Mouse (Mus musculus) hindbrain, embryonic 15.5 days (tissue): ENCODE data around the gene Lmtk3. TPM values are rescaled to one million over a fixed set of nuclear protein-coding genes. Genes with fewer than 3 reads are reported as not detected.

Experiments
- ATAC-seq: fragments of 200-750 bp; cut with Nextera tagmentation; 2 replicates; pipeline ENCODE4 v1.8.0; 2017; ENCODE audit warnings: low read depth, moderate number of reproducible peaks, moderate TSS enrichment; ENCODE audit not compliant: low FRiP score
- H3K27ac ChIP-seq: fragments of 300-500 bp; sonication (generic); replicated peaks from 2 replicates; pipeline ENCODE4 v1.5.1; 2015; ENCODE audit warnings: mild to moderate bottlenecking, inconsistent platforms
- H3K27me3 ChIP-seq: fragments of 300-500 bp; sonication (generic); 2 replicates; pipeline ENCODE4 v1.6.1; 2015; ENCODE audit warnings: control low read depth, inconsistent platforms
- H3K36me3 ChIP-seq: fragments of 300-500 bp; sonication (generic); 2 replicates; pipeline ENCODE4 v1.6.1; 2015; ENCODE audit warnings: control low read depth, inconsistent platforms
- H3K4me1 ChIP-seq: fragments of 300-500 bp; sonication (generic); replicated peaks from 2 replicates; pipeline ENCODE4 v1.6.1; 2015; ENCODE audit warnings: control low read depth, inconsistent platforms
- H3K4me2 ChIP-seq: fragments of 300-500 bp; sonication (generic); 2 replicates; pipeline ENCODE4 v1.6.1; 2015; ENCODE audit warnings: moderate library complexity, mild to moderate bottlenecking, inconsistent platforms
- H3K4me3 ChIP-seq: fragments of 300-500 bp; sonication (generic); 2 replicates; pipeline ENCODE4 v1.5.1; 2015; ENCODE audit warnings: mild to moderate bottlenecking, inconsistent platforms
- H3K9ac ChIP-seq: fragments of 300-500 bp; sonication (generic); 2 replicates; pipeline ENCODE4 v1.6.1; 2015; ENCODE audit warnings: inconsistent platforms
- H3K9me3 ChIP-seq: fragments of 300-500 bp; sonication (generic); 2 replicates; pipeline ENCODE4 v1.6.1; 2016; ENCODE audit warnings: control low read depth, inconsistent platforms
- WGBS: fragments of 180-500 bp; shearing (Covaris S2); methylation state at CpG from one replicate; pipeline ENCODE4 v1.1.7; 2015; 5-methylcytosine and 5-hydroxymethylcytosine counted together
- polyA plus RNA-seq: library from polyadenylated mRNA; unstranded; fragments of >200 nt; fragmentation: Nextera tagmentation; extraction: Ambion mirVana; gene quantifications from 2 replicates; pipeline ENCODE4 v1.2.1, GENCODE M21; 2015

The Lmtk3 gene
- polyA plus RNA-seq, 1 experiment from 2014 or later = 20.1 TPM

DNA sequence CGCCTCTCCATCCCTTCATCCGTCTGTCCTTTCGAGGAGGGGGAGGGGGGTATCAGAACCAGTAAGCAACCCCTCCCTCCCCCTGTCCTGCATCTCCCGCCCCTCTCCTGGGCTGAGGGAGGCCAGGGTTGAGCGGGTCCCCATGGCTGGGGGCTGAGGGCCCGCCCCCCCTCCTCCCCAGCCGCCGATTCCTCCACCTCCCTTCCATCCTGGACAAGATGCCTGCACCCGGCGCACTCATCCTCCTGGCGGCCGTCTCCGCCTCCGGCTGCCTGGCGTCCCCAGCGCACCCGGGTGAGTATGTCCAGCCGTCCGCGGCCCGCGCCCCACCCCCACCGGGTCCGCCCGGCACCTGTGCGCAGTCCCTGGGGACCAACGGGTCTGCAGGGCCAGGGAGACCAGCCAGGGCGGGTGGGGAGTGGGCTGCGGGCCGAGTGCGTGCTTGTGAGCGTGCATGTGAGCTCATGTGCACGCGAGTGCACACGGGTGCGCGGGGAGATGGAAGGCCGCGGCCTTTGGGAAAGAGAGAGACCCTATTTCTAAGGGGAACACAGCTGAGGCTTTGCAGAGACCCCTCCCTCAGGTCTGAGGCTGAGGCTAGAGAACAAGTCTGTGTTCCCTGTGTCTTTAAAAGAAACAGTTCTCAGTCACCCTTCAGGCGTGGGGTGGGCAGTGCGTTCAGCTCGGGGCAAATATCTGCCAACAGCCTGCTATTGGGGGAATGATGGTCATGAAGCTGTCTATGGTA lies 2.0 kb downstream of the Lmtk3 start:
- H3K36me3 ChIP-seq = peaks cover 31% of the 10 kb centered on the region
- no peaks in the 10 kb centered on the region; the same call in 1 of the 2 replicates for H3K9me3 ChIP-seq
- WGBS = under 1% methylated on average over 39 of the region's 42 CpGs
- H3K9ac ChIP-seq = peak overlapping the region; percentile 96
- peak; percentile 2; the same call in 1 of the 2 replicates for ATAC-seq
- peak overlapping the region; percentile 90 for H3K4me3 ChIP-seq
- peak overlapping the region; percentile 97 for H3K27ac ChIP-seq
- H3K4me2 ChIP-seq = peak overlapping the region; percentile 64
- no peaks in the 10 kb centered on the region for H3K27me3 ChIP-seq
- H3K4me1 ChIP-seq = peaks cover 22% of the 10 kb centered on the region

GRCm38 (mm10) chr7:45786136-45786578 lies 2.6 kb downstream of the Lmtk3 start:
- H3K27ac ChIP-seq = peak overlapping the region; percentile 97

DNA sequence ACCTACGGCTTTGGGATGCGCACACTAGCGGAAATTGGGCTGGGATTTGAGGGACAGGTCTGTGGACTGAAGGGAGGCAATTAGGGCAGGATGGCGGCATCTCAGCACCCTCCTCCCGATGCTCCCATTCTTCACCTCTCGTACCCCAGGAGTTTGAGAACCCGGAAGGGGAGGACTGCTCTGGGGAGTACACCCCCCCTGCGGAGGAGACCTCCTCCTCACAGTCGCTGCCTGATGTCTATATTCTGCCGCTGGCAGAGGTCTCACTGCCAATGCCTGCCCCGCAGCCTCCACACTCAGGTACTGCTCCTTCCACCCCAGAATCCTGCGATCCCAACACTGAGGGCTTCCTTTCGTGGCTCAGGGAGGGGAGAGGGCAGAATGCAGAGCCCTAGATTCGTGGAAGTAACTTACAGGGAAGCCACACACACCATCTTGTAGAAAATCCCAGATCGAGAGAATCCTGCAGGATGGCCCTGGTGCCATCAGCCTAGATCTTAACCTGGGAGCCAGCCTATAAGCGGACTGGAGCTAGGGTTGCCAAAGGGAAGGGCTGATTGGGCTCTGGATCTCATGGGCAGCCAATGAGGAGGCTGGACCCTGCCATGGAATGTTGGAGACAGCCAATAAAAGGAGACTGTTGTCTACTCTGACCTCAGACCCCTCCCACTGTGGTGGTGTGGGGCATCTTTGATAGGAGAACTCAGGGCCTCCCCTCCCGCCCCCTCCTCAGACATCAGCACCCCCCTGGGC lies 3.3 kb downstream of the Lmtk3 start:
- peak; percentile 21; the same call in 1 of the 2 replicates for ATAC-seq
- H3K9me3 ChIP-seq = no peaks in the 10 kb centered on the region; the same call in 1 of the 2 replicates
- H3K27me3 ChIP-seq = no peaks in the 10 kb centered on the region
- H3K4me2 ChIP-seq = peak overlapping the region; percentile 64
- 9% methylated on average over 16 of the region's 17 CpGs for WGBS
- H3K4me3 ChIP-seq = peak overlapping the region; percentile 90
- H3K27ac ChIP-seq = peak overlapping the region; percentile 97
- peaks cover 22% of the 10 kb centered on the region for H3K4me1 ChIP-seq
- H3K36me3 ChIP-seq = peaks cover 42% of the 10 kb centered on the region
- peak overlapping the region; percentile 96 for H3K9ac ChIP-seq

More at GRCm38 (mm10) chr7:45786136-45786578, 2.6 kb downstream of the Lmtk3 start:
- Histone ChIP-seq H3K27me3 (no peaks in the 10 kb centered on the region), H3K9me3 (no peaks in the 10 kb centered on the region; the same call in 1 of the 2 replicates), H3K4me1 (peaks cover 22% of the 10 kb centered on the region), H3K9ac (peak overlapping the region; percentile 96), H3K4me3 (peak overlapping the region; percentile 90), H3K4me2 (peak overlapping the region; percentile 64), H3K36me3 (peaks cover 37% of the 10 kb centered on the region)
- 0% methylated on average over 14 of the region's 14 CpGs for WGBS
- peak; percentile 39 for ATAC-seq

DNA sequence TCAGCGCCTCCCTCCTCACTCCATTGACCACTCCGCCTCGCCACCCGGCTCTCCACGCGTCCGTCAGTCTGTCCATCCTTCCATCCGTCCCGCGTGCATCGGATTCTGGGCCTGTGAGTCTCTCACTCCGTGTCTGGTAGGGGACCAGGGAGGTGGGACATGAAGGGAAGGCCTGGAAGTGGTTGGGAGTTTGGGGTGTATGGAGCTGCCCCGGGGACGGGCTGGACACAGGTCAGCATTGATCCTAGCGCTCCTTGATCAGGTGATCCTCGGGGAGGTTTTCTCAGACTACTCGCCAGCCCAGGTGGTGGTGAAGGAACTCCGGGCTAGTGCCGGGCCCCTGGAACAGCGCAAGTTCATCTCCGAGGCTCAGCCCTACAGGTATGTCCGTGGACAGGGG lies 4.1 kb downstream of the Lmtk3 start:
- Histone ChIP-seq H3K27me3 (no peaks in the 10 kb centered on the region), H3K9ac (no peak overlapping the region), H3K27ac (no peak overlapping the region), H3K36me3 (peaks cover 49% of the 10 kb centered on the region), H3K9me3 (no peaks in the 10 kb centered on the region; the same call in 1 of the 2 replicates), H3K4me1 (peaks cover 22% of the 10 kb centered on the region), H3K4me3 (peak overlapping the region; percentile 90; the same call in 1 of the 2 replicates), H3K4me2 (peak overlapping the region; percentile 64)
- WGBS = 89% methylated on average over 22 of the region's 22 CpGs
- ATAC-seq = no peak

GRCm38 (mm10) chr7:45790721-45791120 lies 7.2 kb downstream of the Lmtk3 start:
- Histone ChIP-seq H3K27ac (no peak overlapping the region), H3K4me1 (peaks cover 19% of the 10 kb centered on the region), H3K9me3 (no peaks in the 10 kb centered on the region; the same call in 1 of the 2 replicates), H3K27me3 (no peaks in the 10 kb centered on the region), H3K4me2 (no peak overlapping the region), H3K9ac (no peak overlapping the region), H3K36me3 (peaks cover 76% of the 10 kb centered on the region), H3K4me3 (no peak overlapping the region)
- ATAC-seq = no peak
- 75% methylated on average over 6 of the region's 6 CpGs for WGBS

DNA sequence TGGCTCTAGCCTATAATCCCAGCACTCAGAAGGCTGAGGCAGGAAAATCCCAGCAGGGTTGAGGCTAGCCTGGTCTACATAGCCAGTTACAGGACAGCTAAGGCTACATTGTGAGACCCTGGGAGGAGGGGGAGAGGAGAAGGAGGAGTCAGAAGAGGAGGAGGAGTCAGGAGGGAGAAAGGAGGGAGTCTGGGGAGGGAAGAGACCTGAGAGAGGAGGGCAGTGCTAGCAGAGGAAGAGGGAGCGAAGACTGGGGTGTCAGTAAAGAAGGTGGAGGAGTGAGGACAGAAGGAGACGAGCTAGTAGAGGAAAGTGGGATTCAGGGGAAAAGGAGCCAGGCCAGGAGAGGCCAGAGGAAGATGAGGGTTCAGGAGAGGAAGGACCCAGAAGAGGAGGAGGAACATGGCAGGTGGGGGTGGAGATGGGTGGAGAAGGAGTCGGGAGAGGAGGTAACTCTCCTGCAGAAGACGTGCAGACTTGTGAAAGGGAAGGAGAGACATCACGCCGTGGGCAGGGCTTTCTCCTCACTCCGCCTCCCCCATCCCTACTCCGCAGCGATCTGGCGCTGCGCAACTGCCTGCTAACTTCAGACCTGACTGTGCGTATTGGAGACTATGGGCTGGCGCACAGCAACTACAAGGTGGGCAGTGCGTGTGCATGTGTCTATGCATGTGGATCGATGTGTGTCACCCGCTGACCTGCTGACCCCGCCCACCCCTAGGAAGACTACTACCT lies 8.4 kb downstream of the Lmtk3 start:
- Histone ChIP-seq H3K9me3 (no peaks in the 10 kb centered on the region; the same call in 1 of the 2 replicates), H3K4me1 (peaks cover 15% of the 10 kb centered on the region), H3K9ac (no peak overlapping the region), H3K27ac (no peak overlapping the region), H3K4me3 (no peak overlapping the region), H3K4me2 (no peak overlapping the region), H3K27me3 (no peaks in the 10 kb centered on the region), H3K36me3 (peaks cover 83% of the 10 kb centered on the region)
- ATAC-seq = no peak
- 77% methylated on average over 17 of the region's 17 CpGs for WGBS

GRCm38 (mm10) chr7:45793240-45793639 lies 9.7 kb downstream of the Lmtk3 start:
- no peak for ATAC-seq

GRCm38 (mm10) chr7:45793969-45794585 lies 10.5 kb downstream of the Lmtk3 start:
- ATAC-seq = no peak
- H3K27me3 ChIP-seq = no peaks in the 10 kb centered on the region
- H3K4me1 ChIP-seq = peaks cover 20% of the 10 kb centered on the region
- no peaks in the 10 kb centered on the region; the same call in 1 of the 2 replicates for H3K9me3 ChIP-seq
- H3K4me2 ChIP-seq = no peak overlapping the region
- no peak overlapping the region for H3K4me3 ChIP-seq
- WGBS = 88% methylated on average over 38 of the region's 44 CpGs
- peaks cover 72% of the 10 kb centered on the region for H3K36me3 ChIP-seq
- no peak overlapping the region for H3K9ac ChIP-seq
- no peak overlapping the region for H3K27ac ChIP-seq

More at GRCm38 (mm10) chr7:45793240-45793639, 9.7 kb downstream of the Lmtk3 start:
- H3K36me3 ChIP-seq = peaks cover 80% of the 10 kb centered on the region
- no peak overlapping the region for H3K4me3 ChIP-seq
- 90% methylated on average over 24 of the region's 24 CpGs for WGBS
- H3K9ac ChIP-seq = no peak overlapping the region
- peaks cover 15% of the 10 kb centered on the region for H3K4me1 ChIP-seq
- H3K27ac ChIP-seq = no peak overlapping the region
- no peak overlapping the region for H3K4me2 ChIP-seq
- H3K27me3 ChIP-seq = no peaks in the 10 kb centered on the region
- no peaks in the 10 kb centered on the region; the same call in 1 of the 2 replicates for H3K9me3 ChIP-seq

DNA sequence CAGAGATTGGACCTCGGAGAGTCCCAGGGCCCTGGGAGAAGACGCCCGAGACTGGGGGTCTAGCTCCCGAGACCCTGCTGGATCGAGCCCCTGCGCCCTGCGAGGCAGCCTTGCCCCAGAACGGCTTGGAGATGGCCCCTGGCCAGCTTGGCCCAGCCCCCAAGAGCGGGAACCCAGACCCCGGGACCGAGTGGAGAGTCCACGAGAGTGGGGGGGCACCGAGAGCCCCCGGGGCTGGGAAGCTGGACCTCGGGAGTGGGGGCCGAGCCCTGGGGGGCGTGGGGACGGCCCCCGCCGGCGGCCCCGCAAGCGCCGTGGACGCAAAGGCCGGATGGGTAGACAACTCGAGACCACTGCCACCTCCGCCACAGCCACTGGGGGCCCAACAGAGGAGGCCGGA lies 11.4 kb downstream of the Lmtk3 start:
- no peaks in the 10 kb centered on the region; the same call in 1 of the 2 replicates for H3K9me3 ChIP-seq
- H3K36me3 ChIP-seq = peaks cover 66% of the 10 kb centered on the region
- H3K27ac ChIP-seq = no peak overlapping the region
- no peaks in the 10 kb centered on the region for H3K27me3 ChIP-seq
- no peak overlapping the region for H3K4me3 ChIP-seq
- 93% methylated on average over 29 of the region's 29 CpGs for WGBS
- ATAC-seq = no peak
- no peak overlapping the region for H3K4me2 ChIP-seq
- H3K4me1 ChIP-seq = peaks cover 20% of the 10 kb centered on the region
- no peak overlapping the region for H3K9ac ChIP-seq

DNA sequence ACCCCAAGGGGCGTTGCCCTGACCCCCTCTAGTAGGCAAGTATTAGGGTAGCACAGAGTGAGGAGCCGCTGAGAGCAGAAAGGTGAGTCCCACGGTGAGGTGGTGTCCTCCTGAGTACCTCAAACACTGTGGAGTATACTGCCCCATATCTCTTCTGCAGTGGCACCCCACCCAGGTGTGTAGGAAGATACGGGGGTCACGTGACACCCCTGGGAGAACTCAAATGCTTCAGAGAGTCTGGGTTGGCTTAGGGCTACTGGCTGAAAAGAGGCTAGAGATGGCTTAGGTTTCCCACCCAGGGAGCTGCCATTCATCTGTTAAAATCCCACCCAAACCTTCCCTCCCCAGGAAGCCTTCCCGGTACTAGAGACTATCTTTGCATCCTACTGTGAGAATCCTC lies 13.4 kb downstream of the Lmtk3 start:
- Histone ChIP-seq H3K4me2 (peak overlapping the region; percentile 53; the same call in 1 of the 2 replicates), H3K27ac (no peak overlapping the region), H3K4me1 (peaks cover 26% of the 10 kb centered on the region), H3K27me3 (no peaks in the 10 kb centered on the region), H3K9ac (no peak overlapping the region), H3K36me3 (peaks cover 63% of the 10 kb centered on the region), H3K9me3 (no peaks in the 10 kb centered on the region), H3K4me3 (no peak overlapping the region)
- ATAC-seq = no peak
- WGBS = 55% methylated on average over 6 of the region's 6 CpGs
